Mouse (Mus musculus) C2C12 (cell line): Measurements from ENCODE around the gene C3. TPM values are rescaled to one million over a fixed set of nuclear protein-coding genes. Genes with fewer than 3 reads are reported as not detected.

ENCODE experiments used
- H3K27me3 ChIP-seq: one replicate; pipeline ENCODE4 v1.6.1; 2011; ENCODE audit not compliant: control insufficient read depth, insufficient read depth, insufficient read length
- H3K36me3 ChIP-seq: one replicate; pipeline ENCODE4 v1.6.1; 2011; ENCODE audit not compliant: control insufficient read depth, insufficient read depth
- H3K4me3 ChIP-seq: one replicate; pipeline ENCODE4 v1.5.1; 2011; ENCODE audit warnings: mild to moderate bottlenecking, control low read depth; ENCODE audit not compliant: poor library complexity, insufficient read depth, severe bottlenecking
- H3K79me2 ChIP-seq: one replicate; pipeline ENCODE4 v1.6.1; 2011; ENCODE audit not compliant: control insufficient read depth, insufficient read depth
- H3K79me3 ChIP-seq: one replicate; pipeline ENCODE4 v1.6.1; 2011; ENCODE audit warnings: low read depth, control low read depth
- H3ac ChIP-seq: one replicate; pipeline ENCODE3; 2011; ENCODE audit warnings: low read depth; ENCODE audit not compliant: control insufficient read depth, insufficient read length
- CEBPB ChIP-seq: IDR thresholded peaks from one replicate; pipeline ENCODE4 v1.6.1; 2011; ENCODE audit warnings: low read depth, mild to moderate bottlenecking, control low read depth, moderate library complexity
- CTCF ChIP-seq: IDR thresholded peaks from one replicate; pipeline ENCODE4 v1.5.1; 2011; ENCODE audit not compliant: control insufficient read depth, insufficient read depth, insufficient read length
- FOSL1 ChIP-seq: IDR thresholded peaks from one replicate; pipeline ENCODE4 v1.8.0; 2011; ENCODE audit warnings: mild to moderate bottlenecking, low read length; ENCODE audit not compliant: poor library complexity, insufficient read depth, severe bottlenecking
- MAX ChIP-seq: IDR thresholded peaks from one replicate; pipeline ENCODE4 v1.6.1; 2011; ENCODE audit warnings: mild to moderate bottlenecking, control low read depth
- MYOD1 ChIP-seq: IDR thresholded peaks from one replicate; pipeline ENCODE4 v1.6.1; 2011; ENCODE audit warnings: low read depth; ENCODE audit not compliant: control insufficient read depth, insufficient read length
- MYOG ChIP-seq: IDR thresholded peaks from one replicate; pipeline ENCODE4 v1.6.1; 2011; ENCODE audit not compliant: control insufficient read depth, insufficient read length; ENCODE audit errors: extremely low read depth
- USF1 ChIP-seq: IDR thresholded peaks from one replicate; pipeline ENCODE4 v1.6.1; 2011; ENCODE audit warnings: low read depth, mild to moderate bottlenecking, control low read depth, moderate library complexity
- polyA plus RNA-seq: library from polyadenylated mRNA; unstranded; fragments of >200 nt; fragmentation: generic; extraction: Trizol; gene quantifications from one replicate; pipeline ENCODE4 v1.2.1, GENCODE M21; 2012; ENCODE audit warnings: missing spikeins

C3 gene
- polyA plus RNA-seq, 1 experiment, result 0.01 TPM

GRCm38 (mm10) chr17:57248771-57249170, 20.8 kb upstream of the C3 start:
- peaks cover 41% of the 10 kb centered on the region for H3K79me2 ChIP-seq
- H3K4me3 ChIP-seq, result peak overlapping the region; percentile 34

GRCm38 (mm10) chr17:57248201-57248699, 20.3 kb upstream of the C3 start, which contains the start of gene Gpr108:
Gene Gpr108, minus strand, starts transcription at chr17:57248446.
- Histone ChIP-seq H3ac (peak within 1 kb of the TSS; percentile 96), H3K36me3 (peaks cover 3% of the 10 kb centered on the region), H3K4me3 (peak within 1 kb of the TSS; percentile 83), H3K79me3 (peaks cover 24% of the 10 kb centered on the region), H3K79me2 (peaks cover 40% of the 10 kb centered on the region), H3K27me3 (no peaks in the 10 kb centered on the region)
- TF ChIP-seq MYOG (no peak), CTCF (peak; percentile 57)

More at GRCm38 (mm10) chr17:57248771-57249170, 20.8 kb upstream of the C3 start:
- Histone ChIP-seq H3K27me3 (no peaks in the 10 kb centered on the region), H3ac (peak overlapping the region; percentile 53), H3K79me3 (peaks cover 24% of the 10 kb centered on the region), H3K36me3 (peaks cover 5% of the 10 kb centered on the region)
- TF ChIP-seq CTCF (no peak), CEBPB (no peak), MYOD1 (no peak), MYOG (no peak), MAX (no peak), FOSL1 (no peak), USF1 (no peak)

GRCm38 (mm10) chr17:57247393-57248200, 19.7 kb upstream of the C3 start:
- Histone ChIP-seq H3K36me3 (peaks cover 3% of the 10 kb centered on the region), H3K79me3 (peaks cover 24% of the 10 kb centered on the region), H3K4me3 (peak overlapping the region; percentile 70), H3K79me2 (peaks cover 33% of the 10 kb centered on the region), H3K27me3 (no peaks in the 10 kb centered on the region), H3ac (peak overlapping the region; percentile 96)
- no peak for TF ChIP-seq USF1
- no peak for TF ChIP-seq FOSL1
- TF ChIP-seq CEBPB, result no peak
- no peak for TF ChIP-seq MYOG
- TF ChIP-seq MAX, result no peak
- TF ChIP-seq MYOD1, result no peak
- no peak for TF ChIP-seq CTCF

GRCm38 (mm10) chr17:57246663-57247392, 18.9 kb upstream of the C3 start:
- peaks cover 3% of the 10 kb centered on the region for H3K36me3 ChIP-seq
- no peak for TF ChIP-seq MAX
- no peak for TF ChIP-seq CTCF
- no peak for TF ChIP-seq MYOD1
- no peak for TF ChIP-seq CEBPB
- TF ChIP-seq MYOG, result no peak
- no peak for TF ChIP-seq FOSL1
- peak overlapping the region; percentile 96 for H3ac ChIP-seq
- no peaks in the 10 kb centered on the region for H3K27me3 ChIP-seq
- peak overlapping the region; percentile 70 for H3K4me3 ChIP-seq
- H3K79me3 ChIP-seq, result peaks cover 19% of the 10 kb centered on the region
- H3K79me2 ChIP-seq, result peaks cover 26% of the 10 kb centered on the region

- Histone ChIP-seq H3K79me2 (peaks cover 12% of the 10 kb centered on the region), H3ac (no peak overlapping the region), H3K27me3 (no peaks in the 10 kb centered on the region), H3K79me3 (peaks cover 5% of the 10 kb centered on the region), H3K36me3 (peaks cover 3% of the 10 kb centered on the region), H3K4me3 (no peak overlapping the region)
- TF ChIP-seq CEBPB, result no peak
- TF ChIP-seq FOSL1, result no peak
- no peak for TF ChIP-seq MAX
- no peak for TF ChIP-seq USF1
- TF ChIP-seq CTCF, result no peak
- TF ChIP-seq MYOD1, result no peak
- TF ChIP-seq MYOG, result no peak
Measured at GRCm38 (mm10) chr17:57245311-57245929, 17.5 kb upstream of the C3 start.
